Mouse (Mus musculus) neural tube, embryonic 12.5 days (tissue): ENCODE measurements around the gene Zfp607a. TPM values are rescaled to one million over a fixed set of nuclear protein-coding genes. Genes with fewer than 3 reads are reported as not detected.
"Not testable (repeated sequence)": the region's sequence is repeated elsewhere in the genome, so short reads cannot be mapped to it uniquely, and the experiment has no call there.

Experiments used
- ATAC-seq: fragments of 200-750 bp; cut with Nextera tagmentation; 2 replicates; pipeline ENCODE4 v1.8.0; 2017; ENCODE audit warnings: low read depth, mild to moderate bottlenecking, moderate TSS enrichment, moderate library complexity; ENCODE audit not compliant: low FRiP score
- H3K27ac ChIP-seq: fragments of 300-500 bp; sonication (generic); 2 replicates; pipeline ENCODE4 v1.5.1; 2016
- H3K27me3 ChIP-seq: fragments of 300-500 bp; sonication (generic); replicated peaks from 2 replicates; pipeline ENCODE4 v1.6.1; 2016; ENCODE audit warnings: mild to moderate bottlenecking
- H3K36me3 ChIP-seq: fragments of 300-500 bp; sonication (generic); 2 replicates; pipeline ENCODE4 v1.6.1; 2016; ENCODE audit warnings: mild to moderate bottlenecking
- H3K4me1 ChIP-seq: fragments of 300-500 bp; sonication (generic); 2 replicates; pipeline ENCODE4 v1.6.1; 2016
- H3K4me2 ChIP-seq: fragments of 300-500 bp; sonication (generic); replicated peaks from 2 replicates; pipeline ENCODE4 v1.6.1; 2016; ENCODE audit warnings: mild to moderate bottlenecking
- H3K4me3 ChIP-seq: fragments of 300-500 bp; sonication (generic); 2 replicates; pipeline ENCODE4 v1.5.1; 2016
- H3K9ac ChIP-seq: fragments of 300-500 bp; sonication (generic); 2 replicates; pipeline ENCODE4 v1.6.1; 2016; ENCODE audit warnings: mild to moderate bottlenecking
- H3K9me3 ChIP-seq: fragments of 300-500 bp; sonication (generic); 2 replicates; pipeline ENCODE4 v1.6.1; 2016; ENCODE audit warnings: mild to moderate bottlenecking
- WGBS: fragments of 180-500 bp; shearing (Covaris S2); methylation state at CpG from one replicate; pipeline ENCODE4 v1.1.7; 2016; 5-methylcytosine and 5-hydroxymethylcytosine counted together
- polyA plus RNA-seq: library from polyadenylated mRNA; unstranded; fragments of >200 nt; fragmentation: Nextera tagmentation; extraction: Ambion mirVana; gene quantifications from 2 replicates; pipeline ENCODE4 v1.2.1, GENCODE M21; 2016

Zfp607a gene
- polyA plus RNA-seq, 1 experiment from 2014 or later, result 2.0 TPM

GRCm38 (mm10) chr7:27862578-27862977 lies 5.3 kb downstream of the Zfp607a start:
- ATAC-seq, result not testable (repeated sequence)

GRCm38 (mm10) chr7:27881721-27882120 lies 24.4 kb downstream of the Zfp607a start:
- H3K4me1 ChIP-seq, result no peaks in the 10 kb centered on the region
- no peak overlapping the region for H3K4me3 ChIP-seq
- H3K9ac ChIP-seq, result no peak overlapping the region
- H3K27me3 ChIP-seq, result no peaks in the 10 kb centered on the region
- H3K27ac ChIP-seq, result no peak overlapping the region
- H3K36me3 ChIP-seq, result peaks cover 47% of the 10 kb centered on the region
- WGBS, result 96% methylated on average over 4 of the region's 4 CpGs
- H3K4me2 ChIP-seq, result no peak overlapping the region
- ATAC-seq, result no peak
- 0 out of 2 replicates have a peak, but pooled peaks cover 9% of the 10 kb centered on the region for H3K9me3 ChIP-seq

More at GRCm38 (mm10) chr7:27862578-27862977, 5.3 kb downstream of the Zfp607a start:
- H3K4me1 ChIP-seq, result peaks cover 11% of the 10 kb centered on the region; the same call in 1 of the 2 replicates
- H3K36me3 ChIP-seq, result peaks cover 12% of the 10 kb centered on the region
- H3K4me3 ChIP-seq, H3K27ac ChIP-seq, H3K9ac ChIP-seq, H3K4me2 ChIP-seq, H3K27me3 ChIP-seq, H3K9me3 ChIP-seq: not testable (repeated sequence)
- WGBS, result 89% methylated on average over 5 of the region's 5 CpGs

GRCm38 (mm10) chr7:27900601-27901000 lies 43.3 kb downstream of the Zfp607a start:
- Histone ChIP-seq H3K27ac (no peak overlapping the region), H3K4me1 (no peaks in the 10 kb centered on the region), H3K4me3 (no peak overlapping the region), H3K9me3 (peaks cover 6% of the 10 kb centered on the region; the same call in 1 of the 2 replicates), H3K4me2 (no peak overlapping the region), H3K36me3 (no peaks in the 10 kb centered on the region), H3K27me3 (no peaks in the 10 kb centered on the region), H3K9ac (no peak overlapping the region)
- no peak for ATAC-seq
- 93% methylated on average over 4 of the region's 4 CpGs for WGBS

- Histone ChIP-seq H3K27me3 (no peaks in the 10 kb centered on the region), H3K4me2 (no peak overlapping the region), H3K9ac (no peak overlapping the region), H3K9me3 (peaks cover 9% of the 10 kb centered on the region; the same call in 1 of the 2 replicates), H3K36me3 (peaks cover 8% of the 10 kb centered on the region), H3K27ac (no peak overlapping the region), H3K4me3 (no peak overlapping the region), H3K4me1 (no peaks in the 10 kb centered on the region)
- ATAC-seq, result no peak
- WGBS, result 77% methylated on average over 11 of the region's 11 CpGs
Observed at GRCm38 (mm10) chr7:27905061-27905848, 47.9 kb downstream of the Zfp607a start.

GRCm38 (mm10) chr7:27910952-27911351 lies 53.6 kb downstream of the Zfp607a start:
- peaks cover 17% of the 10 kb centered on the region; the same call in 1 of the 2 replicates for H3K9me3 ChIP-seq
- not testable (repeated sequence) for H3K9ac ChIP-seq, H3K4me1 ChIP-seq, ATAC-seq, H3K27me3 ChIP-seq, H3K4me3 ChIP-seq, H3K27ac ChIP-seq, H3K4me2 ChIP-seq
- peaks cover 43% of the 10 kb centered on the region for H3K36me3 ChIP-seq
- WGBS, result 61% methylated on average over 4 of the region's 4 CpGs

- 46% methylated on average over 4 of the region's 4 CpGs for WGBS
- ATAC-seq, result not testable (repeated sequence)
Observed at GRCm38 (mm10) chr7:27927041-27927440, 69.7 kb downstream of the Zfp607a start.

DNA sequence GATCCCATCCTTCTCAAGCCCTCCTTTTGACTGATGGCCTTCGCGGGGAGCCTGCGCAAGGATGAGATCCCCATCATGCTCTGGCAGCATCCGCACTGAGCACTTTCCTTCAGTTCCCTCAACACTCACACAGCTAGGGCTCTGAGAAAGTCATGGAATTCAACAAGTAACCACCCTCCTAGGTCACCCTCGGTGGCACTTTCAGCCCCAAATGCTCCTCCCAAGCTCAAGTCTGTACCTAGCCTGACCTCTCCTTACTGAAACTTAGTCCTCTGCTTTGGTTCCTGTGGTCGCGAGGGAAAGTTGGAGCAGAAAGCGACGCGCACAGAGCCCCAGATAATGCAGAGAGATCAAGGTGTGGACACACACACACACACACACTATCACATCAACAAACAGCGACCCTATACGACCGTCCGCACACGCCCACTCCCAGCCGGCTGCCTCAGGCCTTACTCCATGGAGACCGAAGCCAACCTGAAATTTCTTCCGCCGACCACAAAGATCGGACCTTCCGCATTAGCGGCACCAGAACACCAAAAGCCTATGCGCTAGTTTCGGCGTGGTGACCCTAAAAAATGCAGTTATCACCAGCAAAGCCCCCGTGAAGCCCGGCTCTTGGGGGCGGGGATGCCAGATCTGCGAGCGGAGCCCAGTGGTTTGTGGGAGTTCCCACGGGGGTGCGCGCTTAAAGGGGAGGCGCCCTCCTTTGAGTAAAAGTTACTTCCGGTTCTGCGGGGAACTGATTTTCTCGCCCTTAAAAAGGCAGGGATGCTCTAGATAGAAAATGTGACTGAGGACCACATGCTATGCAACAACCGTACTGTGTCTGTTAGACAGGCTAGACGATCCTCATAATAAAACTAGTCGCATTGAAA lies 71.7 kb downstream of the Zfp607a start, which contains the start of gene Zfp974:
Zfp974 (minus strand) TSS at position 643 of the 878 bp plus-strand sequence.
- peak; percentile 85 for ATAC-seq
- 3% methylated on average over 40 of the region's 40 CpGs for WGBS
- H3K4me3 ChIP-seq, result peak within 1 kb of the TSS; percentile 56
- peak within 1 kb of the TSS; percentile 67 for H3K9ac ChIP-seq
- H3K9me3 ChIP-seq, result no peaks in the 10 kb centered on the region
- H3K4me2 ChIP-seq, result peak within 1 kb of the TSS; percentile 87
- no peak within 1 kb of the TSS for H3K27ac ChIP-seq
- no peaks in the 10 kb centered on the region for H3K27me3 ChIP-seq
- H3K4me1 ChIP-seq, result peaks cover 8% of the 10 kb centered on the region; the same call in 1 of the 2 replicates
- peaks cover 16% of the 10 kb centered on the region; the same call in 1 of the 2 replicates for H3K36me3 ChIP-seq

More at GRCm38 (mm10) chr7:27927041-27927440, 69.7 kb downstream of the Zfp607a start:
- not testable (repeated sequence) for H3K27ac ChIP-seq, H3K4me3 ChIP-seq, H3K4me2 ChIP-seq, H3K27me3 ChIP-seq, H3K9me3 ChIP-seq, H3K4me1 ChIP-seq, H3K9ac ChIP-seq
- H3K36me3 ChIP-seq, result peaks cover 27% of the 10 kb centered on the region

Other genes starting within 250 kb of the Zfp607a start
- gene Ttc9b, start 203.6 kb upstream of the Zfp607a start, polyA plus RNA-seq, result 25.1 and 26.2 TPM in 2 replicates
- gene Map3k10, start 182.9 kb upstream of the Zfp607a start, polyA plus RNA-seq, result 21.1 and 22.2 TPM in 2 replicates
- gene Zfp607b, start 168.2 kb upstream of the Zfp607a start, polyA plus RNA-seq, result 7.0 and 7.8 TPM in 2 replicates
- 97.2 and 102 TPM in 2 replicates for gene Zfp60, start 126.1 kb upstream of the Zfp607a start, polyA plus RNA-seq
- 2.5 and 3.0 TPM in 2 replicates for gene Zfp626, start 50.3 kb upstream of the Zfp607a start, polyA plus RNA-seq
- 9.3 and 10.5 TPM in 2 replicates for gene Zfp59, start 18.9 kb upstream of the Zfp607a start, polyA plus RNA-seq
- gene Zfp974, start 71.9 kb downstream of the Zfp607a start, polyA plus RNA-seq, result 15.8 and 16.1 TPM in 2 replicates
- gene Zfp780b, start 121.6 kb downstream of the Zfp607a start, polyA plus RNA-seq, result 26.3 and 27.5 TPM in 2 replicates
- 6.0 and 6.6 TPM in 2 replicates for gene Zfp850, start 156.6 kb downstream of the Zfp607a start, polyA plus RNA-seq
- 331 and 338 TPM in 2 replicates for gene Psmc4, start 192.6 kb downstream of the Zfp607a start, polyA plus RNA-seq
- gene Fcgbp, start 213.7 kb downstream of the Zfp607a start, polyA plus RNA-seq, result not detected in 2 replicates